Mouse (Mus musculus) embryonic fibroblast, embryonic 13.5 days (primary cell): ENCODE results near the gene Gm7173. TPM values are rescaled to one million over a fixed set of nuclear protein-coding genes. Genes with fewer than 3 reads are reported as not detected.

ENCODE experiments used
- H3K27ac ChIP-seq: 2 replicates; pipeline ENCODE4 v1.5.1; 2012; ENCODE audit warnings: low read length, control low read depth, inconsistent platforms; ENCODE audit not compliant: insufficient read depth
- H3K4me1 ChIP-seq: 2 replicates; pipeline ENCODE4 v1.6.1; 2011; ENCODE audit warnings: low read length; ENCODE audit not compliant: control insufficient read depth, insufficient read depth
- H3K4me3 ChIP-seq: 2 replicates; pipeline ENCODE4 v1.5.1; 2011; ENCODE audit warnings: mild to moderate bottlenecking, control low read depth, low read length; ENCODE audit not compliant: insufficient read depth
- CTCF ChIP-seq: IDR thresholded peaks from 2 replicates; pipeline ENCODE4 v1.5.1; 2011; ENCODE audit warnings: mild to moderate bottlenecking, control low read depth, low read length, moderate library complexity, borderline replicate concordance; ENCODE audit not compliant: insufficient read depth
- POLR2A ChIP-seq: IDR thresholded peaks from 2 replicates; pipeline ENCODE4 v1.6.1; 2011; ENCODE audit warnings: low read depth, mild to moderate bottlenecking, control low read depth, low read length, moderate library complexity
- polyA plus RNA-seq: library from polyadenylated mRNA; stranded (reverse); fragments of >200 nt; gene quantifications from 2 replicates; pipeline ENCODE4 v1.2.4, GENCODE M21; 2011; ENCODE audit warnings: low read depth; ENCODE audit not compliant: missing spikeins, insufficient read length

Gene Gm7173
- polyA plus RNA-seq = 0.32 and 0.57 TPM in 2 replicates

- no peak within 1 kb of the TSS for H3K27ac ChIP-seq
- no peaks in the 10 kb centered on the region for H3K4me1 ChIP-seq
- no peak for TF ChIP-seq POLR2A
- no peak for TF ChIP-seq CTCF
- H3K4me3 ChIP-seq = peak within 1 kb of the TSS; percentile 26
These were observed at the start of gene Gm7173 for GRCm38 (mm10) chrX:79516977-79517645. Gene Gm7173 (minus strand): TSS chrX:79517285.

GRCm38 (mm10) chrX:79517646-79518016 is 546 bp upstream of the Gm7173 start:
- H3K4me3 ChIP-seq = no peak overlapping the region
- TF ChIP-seq POLR2A (no peak), CTCF (no peak)

GRCm38 (mm10) chrX:79316790-79317189 is 200.3 kb downstream of the Gm7173 start:
- Histone ChIP-seq H3K4me3 (no peak overlapping the region), H3K27ac (no peak overlapping the region), H3K4me1 (no peaks in the 10 kb centered on the region)
- TF ChIP-seq CTCF (no peak), POLR2A (no peak)

More at GRCm38 (mm10) chrX:79517646-79518016, 546 bp upstream of the Gm7173 start:
- H3K27ac ChIP-seq = no peak overlapping the region
- no peaks in the 10 kb centered on the region for H3K4me1 ChIP-seq

Other genes with a start within 250 kb of the Gm7173 start
- gene Mageb16, start 154.2 kb upstream of the Gm7173 start, polyA plus RNA-seq = not detected in 2 replicates